Mouse (Mus musculus) liver, embryonic 14.5 days (tissue): ENCODE measurements around the gene BC055324. TPM values are rescaled to one million over a fixed set of nuclear protein-coding genes. Genes with fewer than 3 reads are reported as not detected.

Source experiments
- ATAC-seq: fragments of 200-750 bp; cut with Nextera tagmentation; 2 replicates; pipeline ENCODE4 v1.8.0; 2017; ENCODE audit warnings: moderate number of reproducible peaks, mild to moderate bottlenecking, moderate library complexity; ENCODE audit not compliant: insufficient read depth
- DNase-seq, 3 experiments: peaks; one replicate each; pipeline ENCODE4 v3.0.0-alpha.2; 2012 to 2013; ENCODE audit warnings: low read depth in 3 of 3, low spot score in 3 of 3
- H3K27ac ChIP-seq: fragments of 300-500 bp; sonication (generic); 2 replicates; pipeline ENCODE4 v1.5.1; 2014; ENCODE audit warnings: moderate library complexity, mild to moderate bottlenecking, control low read depth, inconsistent platforms
- H3K27me3 ChIP-seq: fragments of 300-500 bp; sonication (generic); 2 replicates; pipeline ENCODE4 v1.6.1; 2014; ENCODE audit warnings: mild to moderate bottlenecking, low read length, moderate library complexity; ENCODE audit not compliant: control insufficient read depth, insufficient read depth
- H3K36me3 ChIP-seq: fragments of 300-500 bp; sonication (generic); replicated peaks from 2 replicates; pipeline ENCODE4 v1.6.1; 2014; ENCODE audit warnings: low read depth; ENCODE audit not compliant: control insufficient read depth, insufficient read depth
- H3K4me1 ChIP-seq, 2 experiments: fragments of 200-500 bp in 1 of 2; fragments of 300-500 bp in 1 of 2; sonication (generic) in 1 of 2; replicated peaks; 2 replicates each; pipeline ENCODE4 v1.6.1; 2012 to 2014; ENCODE audit warnings: antibody characterized with exemption in 1 of 2, inconsistent platforms in 1 of 2, low read length in 1 of 2; ENCODE audit not compliant: control insufficient read depth in 2 of 2, insufficient read depth in 2 of 2
- H3K4me2 ChIP-seq: fragments of 300-500 bp; sonication (generic); 2 replicates; pipeline ENCODE4 v1.6.1; 2014; ENCODE audit warnings: low read depth, mild to moderate bottlenecking, control low read depth, moderate library complexity
- H3K4me3 ChIP-seq, 2 experiments: fragments of 200-500 bp in 1 of 2; fragments of 300-500 bp in 1 of 2; sonication (generic) in 1 of 2; 2 replicates each; pipeline ENCODE4 v1.5.1; 2012 to 2014; ENCODE audit warnings: low read depth in 2 of 2, low read length in 2 of 2, mild to moderate bottlenecking in 2 of 2, control low read depth in 1 of 2, inconsistent platforms in 1 of 2, moderate library complexity in 1 of 2; ENCODE audit not compliant: insufficient read depth in 1 of 2
- H3K9ac ChIP-seq: fragments of 300-500 bp; sonication (generic); replicated peaks from 2 replicates; pipeline ENCODE4 v1.6.1; 2014; ENCODE audit warnings: mild to moderate bottlenecking, control low read depth, moderate library complexity
- H3K9me3 ChIP-seq: fragments of 300-500 bp; sonication (generic); 2 replicates; pipeline ENCODE4 v1.6.1; 2016; ENCODE audit warnings: low read length, mixed read lengths; ENCODE audit not compliant: control insufficient read depth
- CTCF ChIP-seq: IDR thresholded peaks from 2 replicates; pipeline ENCODE4 v1.5.1; 2016; ENCODE audit warnings: antibody characterized with exemption, low read depth, control low read depth
- EP300 ChIP-seq: IDR thresholded peaks from 2 replicates; pipeline ENCODE4 v1.6.1; 2016; ENCODE audit warnings: antibody characterized with exemption, low read depth
- WGBS: fragments of 180-500 bp; shearing (Covaris S2); extraction: QIAGEN DNeasy Blood & Tissue Kit; methylation state at CpG from one replicate; pipeline ENCODE4 v1.1.7; 2014; ENCODE audit not compliant: insufficient replicate concordance; 5-methylcytosine and 5-hydroxymethylcytosine counted together
- polyA plus RNA-seq, 2 experiments: library from polyadenylated mRNA; depleted of rRNA in 1 of 2; stranded (reverse) in 1 of 2; unstranded in 1 of 2; fragments of >200 nt; fragmentation: Nextera tagmentation in 1 of 2; extraction: Ambion mirVana in 1 of 2; gene quantifications; 2 replicates each; pipeline versions ENCODE4 v1.2.1 to v1.2.3; 2012 to 2014

BC055324 gene
- polyA plus RNA-seq (2012; rRNA removed) (6.5 and 7.9 TPM in 2 replicates), polyA plus RNA-seq (2014; fragmentation: Nextera tagmentation; extraction: Ambion mirVana) (10.0 and 10.8 TPM in 2 replicates)

DNA sequence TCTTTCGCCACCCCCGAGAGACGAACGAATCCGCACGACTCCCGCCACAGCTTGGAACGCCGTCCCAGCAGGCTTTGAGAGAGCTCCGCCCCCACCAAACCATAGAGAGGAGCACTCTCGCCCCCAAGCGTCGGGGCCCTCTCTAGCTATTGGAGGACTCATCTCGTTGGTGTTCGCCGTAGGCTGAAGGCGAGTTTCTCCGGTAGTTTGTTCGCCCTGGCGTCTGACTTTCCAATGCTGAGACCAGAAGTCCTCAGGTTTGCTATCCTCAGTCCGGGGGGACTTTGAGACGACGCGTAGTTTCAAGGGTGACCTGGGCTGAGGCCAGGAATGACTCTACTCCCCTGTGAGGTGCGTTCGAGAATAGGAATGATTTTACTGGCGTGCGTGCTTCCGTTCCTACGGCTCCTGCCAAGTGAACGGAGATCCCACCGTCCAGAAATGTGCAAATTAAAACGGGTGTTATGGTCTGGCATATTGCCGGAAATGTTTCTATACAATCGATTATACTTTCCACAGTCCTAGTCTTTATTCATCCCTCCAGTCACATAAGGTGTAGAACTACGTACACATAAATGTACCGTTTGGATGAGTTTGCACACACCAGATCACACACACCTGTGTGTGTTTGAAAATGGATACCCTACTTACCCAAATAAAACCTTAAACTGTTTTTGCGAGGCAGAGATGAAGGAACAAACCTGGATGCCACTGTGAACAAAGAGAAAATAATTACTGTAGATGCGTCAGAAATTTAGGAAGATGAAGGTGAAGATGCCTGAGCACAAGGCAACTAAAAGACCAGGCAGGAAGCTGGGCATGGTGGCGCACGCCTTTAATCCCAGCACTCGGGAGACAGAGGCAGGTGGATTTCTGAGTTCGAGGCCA lies at the start of gene BC055324, which contains the start of gene Mettl18:
Gene BC055324, minus strand, starts transcription at position 76 of the 888 bp plus-strand sequence.
Gene Mettl18, plus strand, starts transcription at position 169 of the 888 bp plus-strand sequence.
- 2% methylated on average over 43 of the region's 43 CpGs for WGBS
- TF ChIP-seq EP300 (no peak), CTCF (peak; percentile 67)

DNA sequence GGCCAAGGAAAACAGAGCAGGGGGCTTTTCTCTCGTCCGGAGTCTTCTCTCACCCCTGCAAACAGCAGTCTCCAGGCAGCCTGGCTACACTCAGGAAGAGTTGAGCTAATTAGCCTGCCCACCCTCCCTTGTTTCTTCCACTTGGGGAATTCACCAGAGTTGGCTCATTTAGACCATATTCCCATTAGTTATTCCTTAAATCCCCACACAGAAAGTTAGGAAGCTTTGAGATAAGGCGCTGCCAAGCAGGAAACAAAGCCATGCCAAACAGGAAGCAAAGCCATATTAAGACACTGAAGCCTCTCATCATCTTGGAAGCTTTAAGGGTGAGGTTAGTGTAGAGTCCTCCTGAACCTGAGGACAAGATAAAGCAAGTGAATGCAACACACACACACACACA lies 49.0 kb upstream of the BC055324 start:
- Histone ChIP-seq H3K27me3 (no peaks in the 10 kb centered on the region), H3K9ac (no peak overlapping the region), H3K4me2 (no peak overlapping the region), H3K4me1 (no peaks in the 10 kb centered on the region), H3K4me3 (no peak overlapping the region), H3K36me3 (no peaks in the 10 kb centered on the region), H3K27ac (no peak overlapping the region), H3K9me3 (no peaks in the 10 kb centered on the region)
- no peak for DNase-seq
- TF ChIP-seq CTCF (no peak), EP300 (no peak)
- 34% methylated on average over 3 of the region's 3 CpGs for WGBS
- no peak for ATAC-seq

More for the DNA sequence above, at the start of gene BC055324, which contains the start of gene Mettl18:
- peak within 1 kb of the TSS; percentile 53; the same call in 1 of the 2 replicates for H3K27ac ChIP-seq
- DNase-seq = peak; percentile 86 to 89 (median 87)
- no peaks in the 10 kb centered on the region for H3K27me3 ChIP-seq
- no peaks in the 10 kb centered on the region for H3K36me3 ChIP-seq
- peaks cover 5 to 6% of the 10 kb centered on the region in 2 experiments; a peak in 3 of 4 replicates for H3K4me1 ChIP-seq
- H3K9me3 ChIP-seq = no peaks in the 10 kb centered on the region
- H3K9ac ChIP-seq = peak within 1 kb of the TSS; percentile 86
- H3K4me3 ChIP-seq = peak within 1 kb of the TSS; percentile 64 to 93
- peak within 1 kb of the TSS; percentile 80 for H3K4me2 ChIP-seq
- ATAC-seq = peak; percentile 99

DNA sequence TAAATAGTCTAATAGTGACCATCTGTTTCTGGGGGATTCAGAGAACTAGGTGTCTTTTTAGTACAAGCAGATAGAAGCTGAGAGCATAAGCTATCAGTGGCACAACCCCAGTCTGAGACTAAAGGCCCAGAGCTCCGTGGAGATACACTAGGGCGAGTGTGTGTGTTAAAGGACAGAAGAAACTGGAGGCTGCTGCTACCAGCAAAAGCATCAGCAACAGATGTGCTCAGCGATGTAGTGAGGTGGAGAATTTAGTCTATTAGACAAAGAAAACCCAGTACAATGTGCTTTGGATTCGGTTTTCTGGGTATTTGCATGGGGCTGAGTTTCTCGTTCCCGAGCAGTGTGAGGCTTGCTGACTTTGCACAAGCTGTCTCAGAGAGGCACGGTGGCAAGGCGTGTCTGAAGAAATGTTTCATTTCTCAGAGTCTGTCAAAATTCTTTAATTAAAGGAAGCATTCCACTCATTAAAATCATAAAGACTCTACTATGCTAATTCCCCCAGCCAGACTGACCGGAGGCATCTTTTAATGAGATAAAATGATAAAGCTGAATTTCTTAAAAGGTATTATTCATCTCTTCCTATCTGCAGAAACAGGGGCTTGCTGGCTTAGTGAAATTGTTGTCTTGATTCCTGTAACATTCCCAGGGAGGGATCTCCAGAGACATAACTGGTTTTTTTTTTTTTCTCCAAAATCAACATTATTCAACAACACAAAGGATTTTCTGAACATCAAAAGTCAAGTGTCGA lies 46.0 kb upstream of the BC055324 start:
- TF ChIP-seq CTCF (no peak), EP300 (no peak)
- H3K9ac ChIP-seq = no peak overlapping the region
- no peak for ATAC-seq
- no peaks in the 10 kb centered on the region for H3K36me3 ChIP-seq
- 63% methylated on average over 10 of the region's 10 CpGs for WGBS
- no peak for DNase-seq
- H3K9me3 ChIP-seq = no peaks in the 10 kb centered on the region
- no peak overlapping the region for H3K4me2 ChIP-seq
- H3K4me1 ChIP-seq = no peaks in the 10 kb centered on the region
- no peak overlapping the region for H3K4me3 ChIP-seq
- no peaks in the 10 kb centered on the region for H3K27me3 ChIP-seq
- H3K27ac ChIP-seq = no peak overlapping the region

- Histone ChIP-seq H3K27ac (no peak overlapping the region), H3K36me3 (no peaks in the 10 kb centered on the region), H3K9me3 (no peaks in the 10 kb centered on the region), H3K9ac (no peak overlapping the region), H3K4me1 (no peaks in the 10 kb centered on the region), H3K4me3 (no peak overlapping the region), H3K27me3 (no peaks in the 10 kb centered on the region), H3K4me2 (no peak overlapping the region)
- TF ChIP-seq EP300 (no peak), CTCF (no peak)
- no peak for ATAC-seq
- DNase-seq = no peak
- WGBS = 45% methylated on average over 5 of the region's 5 CpGs
Observed at GRCm38 (mm10) chr1:164027416-164027815, 32.8 kb upstream of the BC055324 start.
